Mouse (Mus musculus) retina, postnatal 7 days (tissue): ENCODE measurements around the gene Alkbh4.
"Not testable (repeated sequence)": the region's sequence is repeated elsewhere in the genome, so short reads cannot be mapped to it uniquely, and the experiment has no call there.

Source experiments
- DNase-seq: peaks from one replicate; pipeline ENCODE4 v3.0.0-alpha.2; 2012; ENCODE audit warnings: low read depth, low spot score

The Alkbh4 gene

DNA sequence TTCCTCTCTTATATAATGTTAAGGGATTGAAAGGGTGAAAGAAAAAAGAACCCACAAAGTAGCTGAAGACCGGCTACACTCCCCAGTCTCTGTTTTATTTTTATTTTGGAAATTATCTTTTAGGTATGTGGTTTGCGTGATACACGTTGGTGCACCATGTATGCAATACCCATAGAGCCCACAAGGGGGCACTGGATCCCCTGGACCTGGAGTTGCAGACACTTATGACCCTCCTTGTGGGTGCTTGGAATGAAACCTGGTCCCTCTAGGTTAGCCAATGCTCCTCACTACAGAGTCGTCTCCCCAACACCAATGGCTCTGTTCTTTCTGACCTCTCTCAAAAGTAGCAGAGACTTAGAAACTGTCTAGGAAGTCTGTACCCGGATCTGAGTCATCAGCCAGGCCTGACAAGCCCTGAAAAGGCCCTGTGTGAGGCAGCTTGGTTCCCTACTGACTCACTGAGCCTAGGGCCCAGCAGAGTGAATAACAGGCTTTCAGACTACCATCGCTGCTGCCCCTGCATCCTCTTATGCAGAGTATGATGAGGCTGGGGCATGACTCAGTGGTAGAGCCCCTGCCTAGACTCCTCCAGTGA, 7.3 kb downstream of the Alkbh4 start:
- DNase-seq: no peak

DNA sequence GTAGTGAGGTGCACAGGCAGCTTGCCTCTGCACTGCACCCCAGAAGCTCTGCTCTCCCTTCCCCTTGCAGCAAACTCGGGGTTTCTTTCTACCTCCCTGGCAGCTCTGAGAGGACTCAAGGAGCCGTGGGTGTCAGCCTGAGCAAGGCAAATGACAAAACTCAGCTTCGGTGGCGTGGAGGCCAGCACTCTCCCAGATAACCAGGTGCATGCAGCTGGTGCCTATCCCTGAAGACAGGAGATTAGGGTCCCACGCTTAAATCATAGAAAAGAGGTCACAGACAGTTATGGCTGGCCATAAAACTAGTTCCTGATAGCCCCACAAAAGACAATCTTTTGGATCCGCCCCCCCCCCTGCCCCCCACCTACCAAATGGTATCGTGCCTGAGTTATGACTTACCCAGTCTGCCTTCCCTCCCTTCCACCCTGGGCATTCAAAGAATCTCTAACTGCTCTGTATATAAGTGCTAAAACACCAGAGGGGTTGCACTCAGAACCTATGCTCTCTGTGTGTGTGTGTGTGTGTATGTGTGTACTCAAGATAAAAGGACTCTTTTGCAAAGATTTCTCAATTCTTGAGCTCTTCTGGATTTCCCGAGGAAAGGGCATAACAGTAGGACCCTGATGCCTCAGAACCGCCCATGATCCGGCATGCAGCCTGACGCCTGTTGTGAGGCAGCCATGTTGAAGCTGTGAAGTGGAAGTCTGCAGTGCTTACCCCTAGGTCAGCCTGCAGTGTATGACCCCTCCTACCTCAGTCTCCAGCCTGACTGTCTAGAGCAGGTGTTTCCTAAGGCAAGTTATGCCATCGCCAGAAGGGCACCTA, 8.9 kb downstream of the Alkbh4 start:
- DNase-seq: no peak

DNA sequence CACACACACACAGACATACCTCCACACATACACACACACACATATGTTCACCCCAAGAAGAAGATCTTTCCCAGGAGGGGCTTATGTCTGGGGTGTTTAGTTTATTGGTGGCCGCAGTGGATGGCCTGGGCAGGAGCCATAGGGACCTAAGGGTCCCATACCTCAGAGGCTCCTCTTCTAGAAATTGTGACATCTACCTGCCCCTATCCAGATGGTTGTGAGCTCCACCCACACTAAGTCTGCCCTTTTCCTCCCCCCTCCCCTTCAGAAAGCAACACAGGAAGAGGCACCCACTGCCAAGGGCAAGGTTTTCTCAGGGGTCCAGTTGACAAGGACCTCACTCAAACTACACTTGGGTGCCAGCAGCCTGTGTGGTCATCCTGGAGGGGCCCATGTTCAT, 11.0 kb downstream of the Alkbh4 start:
- DNase-seq: no peak

DNA sequence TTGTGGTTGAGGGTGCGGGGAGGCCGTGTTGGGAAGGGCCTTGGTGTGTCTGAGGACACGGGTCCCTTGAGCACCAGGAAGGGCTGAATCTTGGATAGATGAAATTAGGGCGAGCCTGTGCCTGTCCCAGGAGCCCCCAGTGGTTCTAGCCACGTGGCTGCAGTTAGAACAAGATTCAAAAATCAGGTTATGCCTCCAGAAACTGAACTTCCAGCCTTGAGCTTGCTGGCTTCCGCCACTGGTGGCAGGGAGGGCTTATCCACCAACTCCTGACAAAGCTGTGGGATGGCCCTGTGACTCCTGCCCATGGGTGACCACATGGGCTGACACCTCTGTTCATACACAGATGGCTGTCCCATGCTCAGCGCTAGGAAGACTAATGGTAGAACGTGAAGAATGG, 11.8 kb downstream of the Alkbh4 start:
- no peak for DNase-seq

DNA sequence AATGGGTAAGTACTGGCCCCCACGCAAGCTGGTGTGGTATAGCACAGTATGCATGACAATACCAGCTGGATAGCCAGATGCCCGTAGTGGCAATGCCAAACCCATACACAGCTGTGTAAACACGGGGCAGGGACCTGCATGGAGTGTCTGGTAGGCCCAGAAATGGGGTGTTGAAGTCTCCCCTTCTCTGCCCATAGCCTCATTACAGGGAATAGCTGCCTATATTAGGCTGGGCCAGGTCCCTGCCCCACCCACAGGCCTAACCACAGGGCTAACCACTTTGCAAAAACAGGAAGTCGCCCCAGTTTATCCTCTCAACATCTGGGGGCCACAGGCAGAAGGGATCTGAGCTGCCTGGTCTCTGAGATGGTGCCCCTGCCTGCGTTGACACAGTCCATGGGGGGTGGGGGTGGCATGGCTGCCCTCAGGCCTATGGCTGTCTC, 13.2 kb downstream of the Alkbh4 start:
- not testable (repeated sequence) for DNase-seq

DNA sequence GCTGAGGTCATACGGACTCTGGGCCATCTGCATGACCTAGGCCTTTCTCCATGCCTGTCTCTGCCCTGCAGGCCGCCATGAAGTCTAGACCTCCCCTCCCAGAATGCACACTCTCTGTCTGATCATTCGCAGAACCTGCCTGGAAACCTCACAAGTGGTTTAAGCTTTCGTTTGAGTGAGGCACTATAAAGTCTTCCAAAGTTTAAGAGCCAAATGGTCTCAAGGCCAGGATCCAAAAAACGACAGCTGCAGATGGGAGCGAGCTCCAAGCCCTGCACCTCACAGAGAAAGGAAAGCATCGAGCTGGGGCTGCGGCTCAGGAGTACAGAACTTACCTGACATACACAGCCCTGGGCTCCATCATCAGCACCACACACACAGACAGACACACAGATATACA, 16.4 kb downstream of the Alkbh4 start:
- DNase-seq: no peak

DNA sequence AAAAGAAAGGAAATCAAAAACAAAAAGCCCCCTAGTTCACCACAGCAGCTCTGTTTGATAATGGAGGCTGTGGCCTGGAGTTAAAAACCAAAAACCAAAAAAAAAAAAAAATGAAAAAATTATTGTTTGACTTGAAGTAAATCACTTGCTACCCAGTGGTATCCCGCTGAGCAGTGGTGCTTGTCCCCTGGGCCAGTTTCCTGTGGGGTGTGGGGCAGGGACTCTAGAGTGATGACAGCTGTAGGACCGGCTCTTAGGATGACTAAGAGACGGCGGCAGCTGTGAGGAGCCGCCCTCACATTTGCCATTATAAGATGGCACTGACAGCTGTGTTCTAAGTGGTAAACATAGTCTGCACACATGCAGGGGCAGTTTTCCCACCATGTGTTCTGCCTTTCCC, 19.5 kb downstream of the Alkbh4 start:
- no peak for DNase-seq

DNA sequence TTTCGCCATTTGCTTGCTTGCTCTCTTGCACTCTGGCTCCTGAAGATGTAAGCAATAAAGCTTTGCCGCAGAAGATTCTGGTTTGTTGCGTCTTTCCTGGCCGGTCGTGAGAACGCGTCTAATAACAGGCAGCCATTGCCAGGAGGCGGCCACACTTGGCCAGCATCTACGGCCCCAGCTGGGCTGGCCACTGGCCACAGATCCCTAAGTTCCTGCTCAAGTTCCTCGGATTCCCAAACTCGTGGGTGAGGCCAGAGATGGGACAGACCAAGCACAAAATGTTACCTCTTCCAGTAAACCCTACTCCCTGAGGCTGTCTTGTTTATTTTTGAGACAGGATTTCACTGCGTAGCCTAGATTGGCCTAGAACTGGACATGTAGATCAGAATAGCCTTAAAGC, 24.1 kb downstream of the Alkbh4 start:
- DNase-seq: not testable (repeated sequence)

DNA sequence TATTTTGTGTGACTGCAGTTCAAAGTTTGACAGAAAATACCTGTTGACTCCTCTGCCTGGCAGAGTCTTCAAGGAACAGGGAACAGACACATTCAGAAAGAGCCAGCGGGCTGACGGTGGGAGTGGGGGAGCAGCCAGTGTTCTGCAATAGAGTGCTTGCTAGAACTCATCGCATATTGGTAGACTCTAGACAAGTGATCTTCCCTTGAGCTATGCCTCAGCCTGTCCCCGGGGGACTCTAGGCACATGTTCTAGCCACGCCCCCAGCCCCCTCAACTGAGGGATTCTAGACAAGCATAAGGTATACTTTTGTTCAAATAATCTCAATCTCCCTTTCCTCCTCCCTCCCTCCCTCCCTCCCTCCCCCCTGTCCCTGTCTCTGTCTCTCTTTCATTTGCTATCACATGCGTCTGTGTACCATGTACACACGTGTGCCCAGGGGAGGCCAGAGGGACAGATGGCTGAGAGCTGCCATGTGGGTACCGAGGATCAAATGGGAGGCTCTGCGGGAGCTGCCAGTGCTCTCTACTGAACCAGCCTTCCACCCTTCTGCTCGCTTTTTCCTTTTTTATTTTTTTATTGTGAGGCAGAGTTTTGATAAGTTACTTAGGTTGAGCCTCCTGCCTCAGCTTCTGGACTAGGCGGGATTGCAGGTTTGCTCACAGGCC, 28.0 kb downstream of the Alkbh4 start:
- DNase-seq: no peak

DNA sequence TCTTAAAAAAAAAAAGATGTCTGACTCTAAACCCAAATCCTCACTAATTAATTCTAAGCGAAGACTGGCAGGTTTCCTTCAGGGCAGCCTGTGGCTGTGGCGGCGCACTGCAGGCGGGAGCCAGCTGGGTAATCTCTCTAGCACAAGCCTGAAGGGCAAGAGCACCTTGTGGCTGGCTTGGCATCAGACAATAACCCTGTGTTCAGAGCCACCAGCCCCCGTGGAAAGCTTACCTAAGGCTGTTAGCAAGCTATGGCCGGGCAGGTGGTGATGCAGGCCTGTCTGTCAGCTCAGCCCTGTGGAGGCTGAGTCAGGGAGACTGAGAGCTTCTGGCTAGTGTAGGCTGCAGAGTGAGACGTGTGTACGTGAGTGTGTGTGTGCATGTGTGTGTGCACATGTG, 29.3 kb downstream of the Alkbh4 start:
- no peak for DNase-seq

DNA sequence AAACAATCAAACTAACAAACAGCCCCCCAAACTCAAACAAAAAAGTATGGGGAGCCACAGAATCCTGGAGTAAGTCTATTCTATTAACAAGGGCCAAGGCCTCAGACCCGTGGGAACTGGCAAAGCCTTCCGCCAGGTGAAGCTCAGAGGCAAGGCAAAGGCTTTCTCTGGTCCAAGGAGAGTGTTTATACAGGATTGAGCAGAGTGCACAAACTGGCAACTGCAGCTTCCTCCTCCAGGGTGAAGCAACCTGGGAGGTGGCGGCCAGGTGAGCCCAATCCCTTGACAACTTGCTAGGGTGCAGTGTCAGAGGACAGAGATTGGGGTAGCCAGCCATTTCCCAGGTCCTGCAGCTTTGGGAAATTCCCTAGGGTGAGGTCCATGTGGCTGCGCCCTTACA, 31.4 kb downstream of the Alkbh4 start:
- DNase-seq: no peak

DNA sequence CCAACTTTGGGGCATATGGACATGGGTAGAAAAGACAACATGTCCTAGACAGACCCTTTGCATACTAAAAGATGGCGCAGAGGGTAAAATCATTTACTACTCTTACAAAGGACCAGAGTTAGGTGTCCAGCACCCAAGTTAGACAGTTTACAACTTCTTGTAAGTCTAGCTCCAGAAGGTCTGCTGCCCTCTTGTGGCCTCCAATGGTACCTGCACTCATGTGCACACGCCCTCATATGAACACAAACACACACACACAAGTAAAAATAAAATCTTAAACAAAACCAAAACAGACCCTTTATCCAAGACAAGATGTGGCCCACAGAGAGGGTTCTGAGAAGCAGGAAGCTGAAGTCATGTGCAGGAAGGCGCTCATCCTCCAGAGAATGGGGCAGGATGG, 32.1 kb downstream of the Alkbh4 start:
- no peak for DNase-seq

DNA sequence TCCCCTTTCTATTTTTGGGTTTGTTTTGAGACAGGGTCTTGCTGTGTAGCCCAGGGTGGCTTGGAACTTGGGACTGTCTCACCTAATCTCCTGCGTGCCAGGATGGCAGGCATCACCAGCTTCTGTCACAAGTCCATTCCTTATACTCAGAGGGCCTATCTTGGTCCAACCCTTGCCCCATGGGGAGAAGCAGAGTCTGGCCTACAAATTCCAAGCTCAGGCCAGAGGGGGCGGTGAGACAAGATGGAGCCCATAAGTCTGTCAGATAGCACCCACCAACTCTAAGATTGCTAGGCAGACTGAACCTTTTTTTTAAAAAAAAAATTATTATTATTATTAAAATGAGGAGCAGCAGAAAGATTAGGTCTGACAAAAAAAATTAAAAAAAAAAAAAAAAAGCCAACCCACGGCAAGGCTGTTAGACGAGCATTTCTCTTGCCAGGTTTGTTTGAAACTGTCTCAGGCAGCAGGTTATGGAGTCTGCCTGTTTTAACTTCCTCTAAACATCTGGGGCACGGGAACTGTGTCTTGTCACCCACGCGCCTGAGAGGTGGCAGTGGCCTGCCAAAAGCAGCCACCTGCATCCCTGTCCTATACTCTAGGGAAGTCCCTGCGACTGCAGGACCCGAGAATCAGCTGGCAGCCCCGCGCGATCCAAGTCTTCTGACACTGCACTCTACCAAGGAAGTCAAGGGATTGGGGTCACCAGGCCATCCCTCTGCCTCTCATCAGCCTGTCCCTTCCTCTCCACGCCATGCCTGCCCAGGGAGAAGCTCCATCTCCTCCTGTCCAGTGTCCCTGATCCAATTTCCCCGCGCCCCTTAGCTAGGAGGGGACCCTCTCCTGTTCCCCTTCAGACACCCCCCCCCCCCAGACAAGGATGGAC, 33.9 kb downstream of the Alkbh4 start:
- DNase-seq: peak; percentile 20

DNA sequence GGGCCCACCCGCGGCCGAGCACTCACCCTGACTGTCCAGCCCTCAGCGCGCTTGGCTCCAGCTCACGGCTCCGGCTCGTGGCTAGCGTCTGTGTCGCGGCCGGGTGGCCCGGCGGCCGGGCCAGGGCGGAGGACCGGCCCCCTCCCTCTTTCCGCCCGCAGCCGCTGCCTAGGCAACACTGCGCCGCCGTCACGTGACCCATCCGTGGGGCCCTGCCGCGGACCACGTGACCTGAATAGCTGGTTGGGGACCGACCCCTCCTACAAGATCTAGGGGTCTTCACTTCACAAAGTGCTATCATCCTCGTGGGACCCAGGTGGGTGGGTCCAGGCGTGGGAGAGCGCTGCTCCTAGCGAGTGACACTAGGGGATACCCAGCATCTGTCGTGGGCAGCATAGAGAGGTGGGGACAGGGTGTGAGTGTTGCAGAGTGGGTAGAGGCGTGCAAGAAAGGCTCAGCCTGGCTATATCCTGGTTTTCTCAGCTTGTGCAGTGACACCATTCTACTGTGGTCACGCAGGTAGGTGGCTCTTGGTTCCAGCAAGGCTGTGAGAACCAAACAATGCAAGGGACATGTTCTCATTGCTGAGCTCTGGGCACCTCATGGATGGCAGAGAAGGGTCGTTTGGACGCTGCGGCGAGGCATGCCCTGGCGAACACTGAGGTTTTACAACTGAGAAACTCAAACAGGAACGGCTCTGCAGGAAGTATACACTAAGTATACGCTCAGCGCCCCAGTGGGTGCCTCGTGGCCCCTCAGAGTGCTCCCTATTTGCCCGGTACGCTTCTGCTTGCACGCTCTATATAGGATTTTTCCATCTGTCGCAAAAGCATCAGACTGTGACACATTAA, 34.8 kb downstream of the Alkbh4 start, which contains the start of gene Orai2:
Gene Orai2, minus strand, starts transcription at position 202 of the 851 bp plus-strand sequence.
- peak; percentile 49 for DNase-seq

DNA sequence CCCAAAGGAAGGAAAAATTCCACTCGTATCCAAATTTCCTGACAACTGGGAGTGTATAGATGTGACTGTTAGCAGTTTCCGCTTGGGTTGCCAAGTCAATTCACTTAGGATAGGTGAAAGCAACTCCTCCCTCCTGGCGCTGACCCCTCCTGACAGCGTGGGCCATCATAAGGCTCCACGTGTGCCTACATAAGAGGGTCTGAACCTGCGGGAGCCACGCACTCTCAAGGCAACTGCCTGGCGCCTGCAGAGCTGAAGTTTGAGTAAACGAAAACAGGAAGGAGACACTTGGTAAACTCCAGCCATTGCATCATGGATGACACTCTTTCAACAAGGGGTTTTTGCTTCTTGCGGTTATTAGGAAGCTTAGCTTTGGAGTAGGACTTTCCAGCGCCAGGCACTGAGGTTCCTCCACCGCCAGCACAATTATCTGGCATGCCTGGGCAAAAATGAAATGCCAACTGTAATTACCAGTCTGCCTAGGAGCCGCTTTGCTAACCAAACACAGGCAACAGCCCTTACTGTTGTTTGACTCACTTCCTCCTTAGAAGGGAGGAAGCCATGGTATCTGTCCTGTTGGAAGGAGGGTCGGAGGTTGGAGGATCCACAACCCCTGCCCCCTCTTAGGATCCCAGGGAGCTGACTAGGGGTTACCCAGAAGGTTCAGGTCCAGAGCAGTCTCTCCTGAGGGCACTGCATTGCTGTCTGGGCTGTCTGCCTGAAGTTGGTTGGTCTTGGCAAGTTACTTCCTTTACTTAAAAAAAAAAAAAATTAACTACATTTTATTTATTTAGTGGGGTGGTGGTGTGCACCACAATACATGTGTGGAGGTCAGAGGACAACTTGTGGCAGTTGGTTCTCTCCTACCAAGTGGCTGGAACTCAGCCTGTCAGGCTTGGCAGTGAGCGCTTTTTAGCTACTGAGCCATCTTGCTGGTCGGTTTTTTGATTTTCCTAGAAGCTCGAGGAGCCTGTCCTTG, 35.7 kb downstream of the Alkbh4 start:
- DNase-seq: no peak

DNA sequence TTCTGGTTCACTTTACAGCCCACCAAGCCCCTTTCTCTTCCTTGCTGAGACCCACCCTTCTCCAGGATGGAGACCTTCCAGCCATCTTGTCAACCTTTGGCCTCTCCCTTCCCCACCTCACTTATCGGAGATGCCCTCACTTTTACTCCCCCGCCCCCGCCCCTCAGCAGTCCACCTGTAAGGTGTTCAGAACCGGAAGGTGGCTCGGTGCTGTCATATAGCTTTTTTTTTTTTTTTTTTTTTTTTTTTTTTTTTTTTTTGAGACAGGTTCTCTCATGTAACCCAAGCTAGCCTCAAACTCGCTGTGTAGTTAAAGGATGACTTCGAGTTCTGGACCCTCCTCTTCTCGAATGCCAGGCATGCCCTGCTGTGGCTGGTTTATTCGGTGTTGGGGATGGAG, 37.0 kb downstream of the Alkbh4 start:
- no peak for DNase-seq

DNA sequence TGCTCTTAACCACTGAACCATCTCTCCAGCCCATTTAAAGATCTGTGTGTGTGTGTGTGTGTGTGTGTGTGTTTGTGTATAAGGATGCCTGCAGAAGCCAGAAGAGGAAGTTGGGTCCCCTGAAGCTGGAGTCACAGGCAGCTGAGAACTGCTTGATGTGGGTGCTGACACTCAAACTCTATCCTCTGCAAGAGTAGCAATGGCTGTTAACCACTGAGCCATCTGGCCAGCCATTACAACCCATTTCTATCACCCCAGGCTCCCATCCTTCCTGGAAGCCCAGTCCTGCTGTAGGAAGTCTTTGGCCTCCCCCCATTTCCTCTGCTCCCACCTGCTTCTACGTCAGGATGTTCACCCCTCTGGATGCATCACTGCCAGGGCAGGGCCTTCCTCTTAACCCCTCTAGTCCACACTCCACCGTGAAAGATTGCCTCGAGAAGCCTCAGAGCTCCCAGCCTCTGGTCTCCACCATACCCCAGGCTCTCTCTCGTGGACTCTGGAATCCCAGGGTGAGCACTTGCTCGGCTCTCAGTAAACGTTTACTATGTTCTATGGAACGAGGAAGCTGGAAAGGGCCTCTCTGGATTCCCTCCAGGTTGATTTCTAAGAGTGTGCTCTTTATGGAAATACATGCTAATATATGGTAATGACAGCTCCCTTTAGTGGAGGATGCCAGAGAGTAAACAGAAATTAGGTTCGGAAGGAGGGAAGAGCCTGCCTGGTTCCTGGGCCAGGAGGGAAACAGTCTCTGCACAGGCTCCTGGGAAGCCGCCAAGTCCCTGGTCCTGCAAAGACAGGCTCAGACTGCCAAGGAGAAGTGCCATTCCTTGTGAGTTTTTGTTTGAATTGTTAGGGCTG, 37.9 kb downstream of the Alkbh4 start:
- no peak for DNase-seq

DNA sequence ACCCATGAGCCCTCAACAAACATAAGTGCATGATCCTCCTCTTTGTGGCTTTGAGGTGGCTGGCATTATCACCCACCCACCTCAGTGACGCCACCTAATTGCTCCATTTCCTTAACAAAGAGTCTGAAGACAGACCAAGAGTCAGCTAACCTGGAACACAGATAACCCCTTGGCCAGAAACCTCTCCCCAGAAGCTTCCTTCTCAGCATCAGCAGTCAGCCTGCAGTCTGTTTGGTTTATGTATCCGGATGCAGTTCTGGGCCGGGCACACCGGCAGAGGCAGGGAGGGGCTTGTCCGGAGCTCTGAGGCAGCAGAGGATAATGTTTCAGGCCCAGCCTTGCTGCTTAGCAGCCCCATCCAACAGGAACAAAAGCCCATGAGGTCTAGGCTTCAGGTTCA, 43.6 kb downstream of the Alkbh4 start:
- DNase-seq: no peak

DNA sequence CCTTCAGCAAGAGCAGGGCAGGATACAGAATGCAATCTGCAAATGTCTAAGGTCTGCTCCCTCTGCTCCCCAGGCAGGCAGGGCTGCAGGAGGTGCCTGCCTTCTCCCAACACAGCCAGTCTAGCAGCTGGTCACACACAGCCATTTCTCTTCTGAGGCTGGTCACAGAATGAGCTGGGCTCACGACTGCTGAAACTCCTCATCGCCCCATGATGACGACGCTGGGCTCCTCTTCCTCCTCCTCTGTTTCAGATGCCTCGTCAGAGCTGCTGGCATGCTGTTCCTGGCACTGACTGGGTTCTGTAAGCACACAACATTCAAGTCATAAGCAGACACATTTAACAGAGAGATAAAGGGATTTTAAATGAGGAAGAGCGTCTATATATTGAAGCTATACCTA, 45.3 kb downstream of the Alkbh4 start:
- no peak for DNase-seq
